Mouse (Mus musculus) liver, embryonic 14.5 days (tissue): ENCODE results near the gene Defb43. TPM values are rescaled to one million over a fixed set of nuclear protein-coding genes. Genes with fewer than 3 reads are reported as not detected.
A peak's percentile ranks its signal among the peaks of the same experiment; 100 is the strongest.

Experiments
- ATAC-seq: fragments of 200-750 bp; cut with Nextera tagmentation; 2 replicates; pipeline ENCODE4 v1.8.0; 2017; ENCODE audit warnings: moderate number of reproducible peaks, mild to moderate bottlenecking, moderate library complexity; ENCODE audit not compliant: insufficient read depth
- DNase-seq, 3 experiments: peaks; one replicate each; pipeline ENCODE4 v3.0.0-alpha.2; 2012 to 2013; ENCODE audit warnings: low read depth in 3 of 3, low spot score in 3 of 3
- H3K27ac ChIP-seq: fragments of 300-500 bp; sonication (generic); 2 replicates; pipeline ENCODE4 v1.5.1; 2014; ENCODE audit warnings: moderate library complexity, mild to moderate bottlenecking, control low read depth, inconsistent platforms
- H3K27me3 ChIP-seq: fragments of 300-500 bp; sonication (generic); 2 replicates; pipeline ENCODE4 v1.6.1; 2014; ENCODE audit warnings: mild to moderate bottlenecking, low read length, moderate library complexity; ENCODE audit not compliant: control insufficient read depth, insufficient read depth
- H3K36me3 ChIP-seq: fragments of 300-500 bp; sonication (generic); replicated peaks from 2 replicates; pipeline ENCODE4 v1.6.1; 2014; ENCODE audit warnings: low read depth; ENCODE audit not compliant: control insufficient read depth, insufficient read depth
- H3K4me1 ChIP-seq, 2 experiments: fragments of 200-500 bp in 1 of 2; fragments of 300-500 bp in 1 of 2; sonication (generic) in 1 of 2; replicated peaks; 2 replicates each; pipeline ENCODE4 v1.6.1; 2012 to 2014; ENCODE audit warnings: antibody characterized with exemption in 1 of 2, inconsistent platforms in 1 of 2, low read length in 1 of 2; ENCODE audit not compliant: control insufficient read depth in 2 of 2, insufficient read depth in 2 of 2
- H3K4me2 ChIP-seq: fragments of 300-500 bp; sonication (generic); 2 replicates; pipeline ENCODE4 v1.6.1; 2014; ENCODE audit warnings: low read depth, mild to moderate bottlenecking, control low read depth, moderate library complexity
- H3K4me3 ChIP-seq, 2 experiments: fragments of 200-500 bp in 1 of 2; fragments of 300-500 bp in 1 of 2; sonication (generic) in 1 of 2; 2 replicates each; pipeline ENCODE4 v1.5.1; 2012 to 2014; ENCODE audit warnings: low read depth in 2 of 2, low read length in 2 of 2, mild to moderate bottlenecking in 2 of 2, control low read depth in 1 of 2, inconsistent platforms in 1 of 2, moderate library complexity in 1 of 2; ENCODE audit not compliant: insufficient read depth in 1 of 2
- H3K9ac ChIP-seq: fragments of 300-500 bp; sonication (generic); replicated peaks from 2 replicates; pipeline ENCODE4 v1.6.1; 2014; ENCODE audit warnings: mild to moderate bottlenecking, control low read depth, moderate library complexity
- H3K9me3 ChIP-seq: fragments of 300-500 bp; sonication (generic); 2 replicates; pipeline ENCODE4 v1.6.1; 2016; ENCODE audit warnings: low read length, mixed read lengths; ENCODE audit not compliant: control insufficient read depth
- CTCF ChIP-seq: IDR thresholded peaks from 2 replicates; pipeline ENCODE4 v1.5.1; 2016; ENCODE audit warnings: antibody characterized with exemption, low read depth, control low read depth
- EP300 ChIP-seq: IDR thresholded peaks from 2 replicates; pipeline ENCODE4 v1.6.1; 2016; ENCODE audit warnings: antibody characterized with exemption, low read depth
- WGBS: fragments of 180-500 bp; shearing (Covaris S2); extraction: QIAGEN DNeasy Blood & Tissue Kit; methylation state at CpG from one replicate; pipeline ENCODE4 v1.1.7; 2014; ENCODE audit not compliant: insufficient replicate concordance; 5-methylcytosine and 5-hydroxymethylcytosine counted together
- polyA plus RNA-seq, 2 experiments: library from polyadenylated mRNA; depleted of rRNA in 1 of 2; stranded (reverse) in 1 of 2; unstranded in 1 of 2; fragments of >200 nt; fragmentation: Nextera tagmentation in 1 of 2; extraction: Ambion mirVana in 1 of 2; gene quantifications; 2 replicates each; pipeline versions ENCODE4 v1.2.1 to v1.2.3; 2012 to 2014

The Defb43 gene
- not detected in 2 replicates for polyA plus RNA-seq (2012; rRNA removed)
- polyA plus RNA-seq (2014; fragmentation: Nextera tagmentation; extraction: Ambion mirVana), result not detected in 2 replicates

DNA sequence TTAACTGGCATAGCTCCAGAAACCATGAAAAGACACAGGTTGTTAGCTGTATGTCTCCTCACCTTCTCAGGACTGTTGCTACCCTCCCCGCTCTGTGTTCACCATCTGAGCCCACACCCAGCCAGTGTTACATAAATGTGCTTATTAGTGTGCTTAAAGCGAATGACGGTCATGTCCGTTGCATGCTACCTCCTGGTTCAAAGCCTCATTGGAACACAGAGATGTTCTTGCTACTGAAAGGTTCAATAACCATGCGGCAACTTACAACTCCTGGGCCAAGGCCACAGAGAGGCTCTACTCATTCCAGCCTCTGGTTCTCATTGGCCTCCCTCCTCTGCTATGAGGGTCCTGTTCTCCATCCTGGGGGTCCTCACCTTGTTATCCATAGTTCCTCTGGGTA lies at the start of gene Defb43:
TSS of gene Defb43 (plus strand) at position 301 of the 400 bp plus-strand sequence.
- H3K27ac ChIP-seq, result no peak within 1 kb of the TSS
- H3K27me3 ChIP-seq, result no peaks in the 10 kb centered on the region
- no peak within 1 kb of the TSS for H3K9ac ChIP-seq
- no peak within 1 kb of the TSS for H3K4me2 ChIP-seq
- no peaks in the 10 kb centered on the region for H3K9me3 ChIP-seq
- no peaks in the 10 kb centered on the region for H3K4me1 ChIP-seq
- ATAC-seq, result no peak
- no peak for DNase-seq
- WGBS, result 77% methylated on average over 5 of the region's 5 CpGs
- no peak for TF ChIP-seq CTCF
- TF ChIP-seq EP300, result no peak
- H3K4me3 ChIP-seq, result no peak within 1 kb of the TSS
- H3K36me3 ChIP-seq, result no peaks in the 10 kb centered on the region

- WGBS, result 66% methylated on average over 4 of the region's 4 CpGs
- Histone ChIP-seq H3K4me3 (no peak overlapping the region), H3K9me3 (no peaks in the 10 kb centered on the region), H3K4me2 (no peak overlapping the region), H3K36me3 (no peaks in the 10 kb centered on the region), H3K4me1 (no peaks in the 10 kb centered on the region), H3K9ac (no peak overlapping the region), H3K27me3 (no peaks in the 10 kb centered on the region), H3K27ac (no peak overlapping the region)
- TF ChIP-seq CTCF (no peak), EP300 (no peak)
- DNase-seq, result no peak
- ATAC-seq, result no peak
Observed at GRCm38 (mm10) chr14:62963632-62964031, 47.9 kb upstream of the Defb43 start.

DNA sequence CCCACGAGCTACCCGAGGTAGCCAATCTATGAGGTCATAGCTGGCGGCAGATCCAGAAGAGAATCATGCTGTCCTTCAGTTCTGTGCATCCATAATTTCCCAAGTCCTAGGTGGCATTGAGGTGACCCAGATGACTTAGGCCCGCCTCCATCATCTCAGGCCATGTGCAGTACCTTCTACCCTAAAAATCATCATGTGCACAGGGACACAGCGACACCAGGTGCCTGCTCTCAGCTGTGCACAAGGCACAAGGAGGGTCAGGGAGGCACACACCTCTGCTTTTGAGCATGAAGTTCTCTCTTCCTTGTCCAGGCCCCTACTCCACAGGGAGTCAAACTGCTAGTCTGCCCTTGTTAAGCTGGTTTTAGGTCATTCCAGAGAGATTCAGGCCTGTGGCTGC lies 46.2 kb upstream of the Defb43 start:
- DNase-seq (no peak), ATAC-seq (no peak)
- no peaks in the 10 kb centered on the region for H3K9me3 ChIP-seq
- WGBS, result 62% methylated on average over 5 of the region's 5 CpGs
- H3K4me3 ChIP-seq, result no peak overlapping the region
- H3K36me3 ChIP-seq, result no peaks in the 10 kb centered on the region
- H3K9ac ChIP-seq, result no peak overlapping the region
- no peak overlapping the region for H3K4me2 ChIP-seq
- H3K4me1 ChIP-seq, result no peaks in the 10 kb centered on the region
- no peaks in the 10 kb centered on the region for H3K27me3 ChIP-seq
- TF ChIP-seq EP300, result no peak
- TF ChIP-seq CTCF, result 0 out of 2 replicates have a peak, but pooled peaks have one; percentile 8
- no peak overlapping the region for H3K27ac ChIP-seq

- H3K27me3 ChIP-seq, result no peaks in the 10 kb centered on the region
- no peaks in the 10 kb centered on the region for H3K4me1 ChIP-seq
- no peaks in the 10 kb centered on the region for H3K9me3 ChIP-seq
- H3K27ac ChIP-seq, result no peak overlapping the region
- peak overlapping the region; percentile 36 for H3K4me2 ChIP-seq
- WGBS, result 20% methylated on average over 15 of the region's 15 CpGs
- H3K36me3 ChIP-seq, result no peaks in the 10 kb centered on the region
- DNase-seq, result no peak
- peak overlapping the region in 1 of 2 experiments; percentile 0; a peak in 1 of 4 replicates for H3K4me3 ChIP-seq
- no peak for ATAC-seq
- no peak overlapping the region for H3K9ac ChIP-seq
- no peak for TF ChIP-seq EP300
- no peak for TF ChIP-seq CTCF
Observed at GRCm38 (mm10) chr14:62965811-62966520, 45.6 kb upstream of the Defb43 start.

GRCm38 (mm10) chr14:62975046-62975445 lies 36.5 kb upstream of the Defb43 start:
- 9% methylated on average over 5 of the region's 5 CpGs for WGBS
- H3K9me3 ChIP-seq, result no peaks in the 10 kb centered on the region
- TF ChIP-seq EP300 (no peak), CTCF (peak; percentile 74)
- no peak overlapping the region for H3K9ac ChIP-seq
- no peaks in the 10 kb centered on the region for H3K27me3 ChIP-seq
- H3K4me3 ChIP-seq, result no peak overlapping the region
- no peak overlapping the region for H3K4me2 ChIP-seq
- ATAC-seq (no peak), DNase-seq (peak; percentile 9 to 23 (median 17))
- no peaks in the 10 kb centered on the region for H3K36me3 ChIP-seq
- H3K27ac ChIP-seq, result no peak overlapping the region
- no peaks in the 10 kb centered on the region; a peak in 1 of 4 replicates for H3K4me1 ChIP-seq
